Mouse (Mus musculus): ENCODE data around the gene Tmcc1. TPM values are rescaled to one million over a fixed set of nuclear protein-coding genes. Genes with fewer than 3 reads are reported as not detected.

The Tmcc1 gene
- 2.8 and 3.2 TPM in 2 replicates for polyA plus RNA-seq (2012; rRNA removed)

GRCm38 (mm10) chr6:116193394-116194393 lies at the start of gene Tmcc1:
TSS of gene Tmcc1 (minus strand) at chr6:116193486.

GRCm38 (mm10) chr6:116207729-116208534 lies 14.6 kb upstream of the Tmcc1 start, which contains the start of gene Washc2:
TSS of gene Washc2 (plus strand) at chr6:116208038.

GRCm38 (mm10) chr6:115994877-115995520 lies 198.3 kb downstream of the Tmcc1 start, which contains the start of gene Plxnd1:
TSS of gene Plxnd1 (minus strand) at chr6:115995005.

Other genes with a start within 250 kb of the Tmcc1 start
- not detected in 2 replicates for gene H1foo, start 248.5 kb downstream of the Tmcc1 start, polyA plus RNA-seq (2012; rRNA removed)
- 12.7 and 13.5 TPM in 2 replicates for gene Plxnd1, start 198.5 kb downstream of the Tmcc1 start, polyA plus RNA-seq (2012; rRNA removed)
- 15.1 TPM in 2 replicates for gene Washc2, start 14.6 kb upstream of the Tmcc1 start, polyA plus RNA-seq (2012; rRNA removed)
- gene Zfand4, start 70.7 kb upstream of the Tmcc1 start, polyA plus RNA-seq (2012; rRNA removed), result 3.3 and 3.8 TPM in 2 replicates
- 78.4 and 104 TPM in 2 replicates for gene March8, start 144.5 kb upstream of the Tmcc1 start, polyA plus RNA-seq (2012; rRNA removed)